Mouse (Mus musculus): ENCODE results near the gene Ccl1.

The Ccl1 gene

DNA sequence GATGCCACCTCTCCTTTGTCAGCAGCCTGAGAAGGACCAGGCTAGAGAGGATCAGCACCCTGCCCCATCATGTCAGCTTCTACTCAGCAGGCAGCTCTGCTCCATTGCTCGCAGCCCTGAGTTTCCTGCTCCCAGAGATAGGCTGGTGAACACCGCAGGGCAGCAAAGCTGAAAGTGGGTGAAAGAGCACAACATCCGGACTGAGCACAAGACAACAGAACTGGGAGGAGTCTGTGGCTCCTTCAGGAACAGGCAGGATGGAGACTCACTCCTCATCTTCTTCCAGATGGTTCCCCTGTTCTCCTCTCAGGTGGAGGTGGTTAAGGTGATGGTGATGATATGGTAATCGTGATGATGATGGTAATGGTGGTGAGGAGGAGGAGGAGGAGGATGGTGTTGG lies at the start of gene Ccl1:
Gene Ccl1 (minus strand): TSS at position 101 of the 400 bp plus-strand sequence.
- DNase-seq (ENCODE audit: extremely low read depth, low read depth, low spot score): no peak

- no peak for DNase-seq (ENCODE audit: extremely low read depth, low read depth, low spot score)
Measured at GRCm38 (mm10) chr11:82351039-82351438, 45.5 kb upstream of the Ccl1 start.

GRCm38 (mm10) chr11:82340900-82341299 lies 35.4 kb upstream of the Ccl1 start:
- no peak for DNase-seq (ENCODE audit: extremely low read depth, low read depth, low spot score)

DNA sequence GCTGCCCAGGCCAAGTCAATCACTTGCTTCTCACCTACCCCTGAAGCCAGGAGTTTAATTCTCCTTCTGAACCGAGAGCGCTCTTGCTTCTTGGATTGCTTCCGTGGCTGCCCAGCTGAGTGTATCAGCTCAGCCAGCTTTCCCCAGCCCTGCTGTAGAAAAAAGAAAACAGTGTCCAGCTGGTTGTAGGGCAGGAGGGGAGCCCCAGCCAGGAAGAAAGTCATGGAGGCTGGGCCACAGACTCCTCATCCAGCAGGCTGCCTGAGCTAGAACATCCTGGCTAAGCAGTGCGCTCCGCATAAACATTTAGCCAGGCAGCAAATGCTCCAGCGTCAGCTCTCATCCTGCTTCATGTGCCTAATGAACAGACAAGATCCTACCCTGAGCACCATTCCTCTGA lies 34.9 kb upstream of the Ccl1 start:
- no peak for DNase-seq (ENCODE audit: extremely low read depth, low read depth, low spot score)

GRCm38 (mm10) chr11:82339921-82340401 lies 34.5 kb upstream of the Ccl1 start:
- no peak for DNase-seq (ENCODE audit: extremely low read depth, low read depth, low spot score)

DNA sequence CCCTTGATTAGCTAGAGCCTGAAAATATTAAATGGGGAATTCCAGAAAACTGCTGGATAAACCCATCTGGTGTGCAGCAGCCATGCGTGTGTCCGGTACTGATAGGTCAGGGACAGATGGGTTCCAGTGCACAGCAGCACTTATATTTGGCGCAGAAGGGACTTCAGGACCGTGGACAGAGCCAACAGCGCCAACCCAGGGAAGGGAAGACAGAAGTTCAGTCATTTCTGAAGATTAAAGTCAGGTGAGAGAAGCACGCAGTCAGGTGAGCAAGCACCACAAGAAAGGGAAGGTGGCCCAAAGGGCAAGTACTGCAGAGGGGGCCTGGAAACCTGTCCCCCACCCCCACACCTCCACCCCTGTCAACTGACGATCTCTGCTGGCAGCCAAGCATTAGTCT lies 7.7 kb upstream of the Ccl1 start:
- DNase-seq (ENCODE audit: extremely low read depth, low read depth, low spot score): no peak

DNA sequence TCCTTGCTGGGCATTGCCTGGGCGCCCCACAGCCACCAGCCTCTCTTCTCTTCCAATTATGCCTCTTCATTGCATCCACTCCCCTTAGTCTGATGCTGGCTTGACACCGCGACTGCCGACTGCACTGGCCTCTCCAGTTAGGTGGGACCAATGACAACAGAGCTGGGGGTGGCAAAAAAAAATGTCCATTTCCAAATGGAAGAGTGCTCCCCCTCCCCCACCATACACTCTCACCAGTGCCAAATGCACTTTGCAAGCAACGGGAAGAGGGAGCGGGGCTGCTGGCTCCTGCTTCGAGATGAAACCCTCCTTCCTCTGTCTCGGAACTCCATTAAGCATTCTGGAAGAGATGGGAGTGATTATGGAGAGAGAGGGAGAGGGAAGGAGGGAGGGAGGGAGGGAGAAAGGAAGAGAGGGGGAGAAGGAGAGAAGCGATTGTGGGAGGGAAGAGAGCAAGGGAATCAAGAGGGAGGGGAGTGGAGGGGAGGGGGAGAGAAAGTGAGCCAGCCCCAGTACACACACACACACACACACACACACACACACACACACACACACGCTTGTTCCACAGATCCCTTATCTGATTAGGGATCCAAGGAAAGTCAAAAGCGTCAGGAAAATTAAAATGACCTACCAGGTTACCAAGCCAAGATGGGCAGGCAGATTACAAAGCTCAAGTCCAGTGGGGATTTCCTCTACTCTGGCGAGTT lies 5.0 kb upstream of the Ccl1 start:
- no peak for DNase-seq (ENCODE audit: extremely low read depth, low read depth, low spot score)

DNA sequence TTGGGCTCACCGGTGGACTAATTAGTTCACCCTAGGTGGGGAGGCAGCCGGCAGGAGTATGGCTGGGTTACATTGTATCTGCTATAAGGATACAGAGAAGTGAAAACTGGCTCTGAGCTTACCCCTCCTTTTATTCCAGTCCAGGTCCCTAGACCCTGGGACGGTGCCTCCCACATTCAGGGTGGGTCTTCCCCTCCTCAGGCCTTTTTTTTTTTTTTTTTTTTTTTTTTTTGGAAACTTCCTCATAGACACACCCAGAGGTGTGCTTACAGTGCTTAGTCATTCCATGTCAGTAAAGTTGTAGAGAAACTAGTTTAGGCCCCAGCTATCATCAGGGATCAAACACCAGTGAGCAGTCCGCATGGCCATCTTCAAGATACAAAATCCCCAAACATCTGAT lies 7.6 kb downstream of the Ccl1 start:
- no peak for DNase-seq (ENCODE audit: extremely low read depth, low read depth, low spot score)

GRCm38 (mm10) chr11:82290841-82291240 lies 14.6 kb downstream of the Ccl1 start:
- DNase-seq (ENCODE audit: extremely low read depth, low read depth, low spot score): no peak

- no peak for DNase-seq (ENCODE audit: extremely low read depth, low read depth, low spot score)
Measured at GRCm38 (mm10) chr11:82274149-82274812, 31.2 kb downstream of the Ccl1 start.

DNA sequence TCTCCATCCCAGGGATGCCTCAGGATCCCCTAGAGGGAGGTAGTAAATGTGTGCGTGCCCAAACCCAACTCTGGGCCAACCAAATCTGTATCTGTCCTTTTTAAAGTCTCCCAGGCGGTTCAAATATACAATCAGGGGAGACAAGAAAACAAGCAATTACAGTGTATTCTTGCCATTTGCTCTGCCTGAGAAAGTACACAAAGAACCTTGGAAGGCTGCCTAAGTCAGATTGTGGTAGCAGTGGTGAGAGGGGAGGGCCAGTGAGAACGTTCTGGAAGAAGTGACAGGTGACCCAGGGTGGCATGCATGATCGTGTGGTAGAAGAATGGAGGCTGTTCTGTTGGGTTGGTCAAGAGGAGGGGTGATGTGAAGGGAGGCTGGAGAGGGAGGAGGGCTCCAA lies 46.4 kb downstream of the Ccl1 start:
- DNase-seq (ENCODE audit: extremely low read depth, low read depth, low spot score): no peak

GRCm38 (mm10) chr11:82255601-82256000 lies 49.9 kb downstream of the Ccl1 start:
- DNase-seq (ENCODE audit: extremely low read depth, low read depth, low spot score): no peak

DNA sequence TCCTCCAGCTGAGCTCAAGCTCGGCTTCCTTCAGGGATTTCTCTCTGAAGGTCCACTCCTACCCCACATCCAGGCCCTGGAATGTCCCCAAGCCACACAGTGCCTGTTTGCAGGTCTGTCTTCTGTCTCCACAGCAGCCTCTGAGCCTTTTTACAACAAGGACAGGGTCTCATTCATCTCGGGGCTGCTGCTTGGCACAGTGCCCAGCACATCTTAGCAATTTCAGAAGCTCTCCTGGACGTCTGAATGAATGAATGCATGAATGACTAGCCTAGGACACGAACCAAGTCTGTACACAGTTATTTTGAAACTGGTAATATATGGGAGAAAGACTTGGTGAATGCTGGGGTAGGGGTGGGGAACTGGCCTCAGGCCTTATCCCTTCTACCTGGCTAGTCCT lies 52.1 kb downstream of the Ccl1 start:
- DNase-seq (ENCODE audit: extremely low read depth, low read depth, low spot score): no peak

GRCm38 (mm10) chr11:82251251-82251650 lies 54.2 kb downstream of the Ccl1 start:
- no peak for DNase-seq (ENCODE audit: extremely low read depth, low read depth, low spot score)

DNA sequence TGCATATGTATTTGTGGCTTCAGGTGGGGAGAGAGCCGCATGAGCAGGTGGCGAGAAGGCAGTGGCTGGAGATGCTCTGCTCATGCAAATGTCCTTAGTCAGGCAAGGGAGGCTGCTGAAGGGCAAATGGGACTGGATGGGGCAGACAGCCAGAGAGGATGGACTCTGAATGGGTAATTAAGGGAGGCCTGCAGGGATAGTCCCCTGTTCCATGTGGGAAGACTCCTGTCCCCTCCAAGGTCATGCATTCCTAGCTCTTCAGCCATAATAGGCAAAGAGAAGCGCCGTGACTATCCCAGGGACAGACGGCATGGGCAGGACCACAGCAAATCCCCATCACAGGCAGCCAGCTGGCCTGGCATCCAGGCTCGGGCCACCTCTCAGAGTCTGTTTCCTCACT lies 55.5 kb downstream of the Ccl1 start:
- no peak for DNase-seq (ENCODE audit: extremely low read depth, low read depth, low spot score)

DNA sequence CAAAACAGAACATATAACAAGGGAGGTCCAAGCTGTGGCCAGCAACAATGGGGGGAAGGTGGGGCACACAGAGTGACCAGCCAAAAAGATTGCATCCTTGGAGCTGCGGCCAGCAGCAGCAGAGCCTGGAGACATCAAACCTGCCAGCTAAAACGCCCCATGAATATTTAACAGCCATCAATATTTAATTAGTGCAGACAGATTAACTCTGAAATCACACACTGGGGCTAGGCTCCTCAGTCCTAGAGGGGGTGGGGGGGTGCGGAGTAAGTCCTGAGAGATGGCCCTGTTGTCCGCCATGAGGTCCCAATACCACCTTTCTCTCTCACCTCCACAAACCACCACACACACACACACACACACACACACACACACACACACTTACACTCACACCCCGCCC lies 68.1 kb downstream of the Ccl1 start:
- no peak for DNase-seq (ENCODE audit: extremely low read depth, low read depth, low spot score)

GRCm38 (mm10) chr11:82235551-82236207 lies 69.8 kb downstream of the Ccl1 start:
- DNase-seq (ENCODE audit: extremely low read depth, low read depth, low spot score): no peak

GRCm38 (mm10) chr11:82233991-82234390 lies 71.5 kb downstream of the Ccl1 start:
- no peak for DNase-seq (ENCODE audit: extremely low read depth, low read depth, low spot score)

- DNase-seq (ENCODE audit: extremely low read depth, low read depth, low spot score): no peak
Measured at GRCm38 (mm10) chr11:82226976-82227375, 78.5 kb downstream of the Ccl1 start.

DNA sequence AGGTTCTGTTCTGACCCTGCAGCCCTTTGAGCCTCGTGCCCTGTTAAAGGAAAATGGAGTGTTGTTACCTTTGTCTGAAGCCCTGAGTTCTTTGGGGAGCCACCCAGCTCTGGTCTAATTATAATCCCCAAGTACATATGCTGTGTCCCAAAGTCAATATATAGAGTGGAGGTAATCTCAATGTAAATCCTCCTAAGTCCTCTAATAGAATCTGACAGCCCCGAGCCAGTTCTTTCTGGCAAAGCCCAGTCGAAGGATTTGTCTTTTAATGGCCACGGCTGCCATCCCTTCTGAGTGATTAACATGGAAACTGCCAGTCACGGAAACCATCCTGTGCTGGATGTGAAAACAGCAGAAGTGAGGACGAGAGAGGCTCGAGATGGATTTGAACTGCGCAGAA lies 79.6 kb downstream of the Ccl1 start:
- DNase-seq (ENCODE audit: extremely low read depth, low read depth, low spot score): no peak

GRCm38 (mm10) chr11:82216531-82216930 lies 89.0 kb downstream of the Ccl1 start:
- DNase-seq (ENCODE audit: extremely low read depth, low read depth, low spot score): no peak

GRCm38 (mm10) chr11:82214405-82214804 lies 91.1 kb downstream of the Ccl1 start:
- no peak for DNase-seq (ENCODE audit: extremely low read depth, low read depth, low spot score)

Measured in fat pad, adult 2 months (tissue).